Mouse (Mus musculus) forebrain, embryonic 12.5 days (tissue): ENCODE data around the gene Dot1l. TPM values are rescaled to one million over a fixed set of nuclear protein-coding genes. Genes with fewer than 3 reads are reported as not detected.

Experiments
- microRNA counts: library from miRNA; unstranded; fragments of <30 nt; microRNA quantifications from one replicate; lab custom pipeline; 2017
- microRNA-seq: library from miRNA; unstranded; fragments of <30 nt; microRNA quantifications from one replicate; pipeline ENCODE4, GENCODE M21; 2017
- polyA plus RNA-seq: library from polyadenylated mRNA; unstranded; fragments of >200 nt; fragmentation: Nextera tagmentation; extraction: Ambion mirVana; gene quantifications from 2 replicates; pipeline ENCODE4 v1.2.1, GENCODE M21; 2016

Dot1l gene
- polyA plus RNA-seq, 1 experiment from 2014 or later: 28.2 TPM

MicroRNAs encoded within 50 kb of the gene (microRNA counts, 519-probe panel; counts per million panel counts)
- microRNA mmu-miR-1982 (lab: Ali Mortazavi, UCI): not detected

Small RNA genes lying within 50 kb of the gene (microRNA-seq; reads per million reads assigned to microRNA genes)
- 4.9 reads per million, percentile 18 among the genes with 10 or more reads in this experiment for gene Mir1982

Other genes with a start within 250 kb of the Dot1l start
- gene Atp8b3, start 216.1 kb upstream of the Dot1l start, polyA plus RNA-seq: 0.46 and 0.64 TPM in 2 replicates
- gene Rexo1, start 193.6 kb upstream of the Dot1l start, polyA plus RNA-seq: 31.0 and 36.0 TPM in 2 replicates
- gene Klf16, start 177.9 kb upstream of the Dot1l start, polyA plus RNA-seq: 8.7 and 9.5 TPM in 2 replicates
- 84.2 and 89.6 TPM in 2 replicates for gene Abhd17a, start 164.9 kb upstream of the Dot1l start, polyA plus RNA-seq
- 63.7 and 67.8 TPM in 2 replicates for gene Scamp4, start 152.3 kb upstream of the Dot1l start, polyA plus RNA-seq
- gene Adat3, start 152.3 kb upstream of the Dot1l start, polyA plus RNA-seq: 5.3 and 6.0 TPM in 2 replicates
- gene Gm49322, start 149.2 kb upstream of the Dot1l start, polyA plus RNA-seq: 5.9 and 6.6 TPM in 2 replicates
- gene Csnk1g2, start 132.4 kb upstream of the Dot1l start, polyA plus RNA-seq: 146 and 161 TPM in 2 replicates
- gene Btbd2, start 98.1 kb upstream of the Dot1l start, polyA plus RNA-seq: 84.3 and 85.1 TPM in 2 replicates
- gene Mknk2, start 77.1 kb upstream of the Dot1l start, polyA plus RNA-seq: 74.4 and 75.4 TPM in 2 replicates
- gene Mob3a, start 53.2 kb upstream of the Dot1l start, polyA plus RNA-seq: 52.4 and 54.1 TPM in 2 replicates
- gene Izumo4, start 53.0 kb upstream of the Dot1l start, polyA plus RNA-seq: 20.6 and 21.6 TPM in 2 replicates
- 87.5 and 89.3 TPM in 2 replicates for gene Ap3d1, start 12.9 kb upstream of the Dot1l start, polyA plus RNA-seq
- gene Sf3a2, start 43.0 kb downstream of the Dot1l start, polyA plus RNA-seq: 77.1 and 89.4 TPM in 2 replicates
- 152 and 156 TPM in 2 replicates for gene Plekhj1, start 43.4 kb downstream of the Dot1l start, polyA plus RNA-seq
- 0.15 TPM in 1 of 2 replicates, not detected in the other for gene Amh, start 50.0 kb downstream of the Dot1l start, polyA plus RNA-seq
- gene Jsrp1, start 58.3 kb downstream of the Dot1l start, polyA plus RNA-seq: 0.27 and 0.36 TPM in 2 replicates
- 1,463 and 1,490 TPM in 2 replicates for gene Oaz1, start 71.5 kb downstream of the Dot1l start, polyA plus RNA-seq
- 1.5 and 1.7 TPM in 2 replicates for gene Lingo3, start 88.8 kb downstream of the Dot1l start, polyA plus RNA-seq
- gene Lsm7, start 100.0 kb downstream of the Dot1l start, polyA plus RNA-seq: 274 and 289 TPM in 2 replicates
- gene Sppl2b, start 100.1 kb downstream of the Dot1l start, polyA plus RNA-seq: 43.3 and 44.0 TPM in 2 replicates
- gene Tmprss9, start 116.6 kb downstream of the Dot1l start, polyA plus RNA-seq: 0.06 and 0.08 TPM in 2 replicates
- 311 and 314 TPM in 2 replicates for gene Timm13, start 145.8 kb downstream of the Dot1l start, polyA plus RNA-seq
- 67.7 and 73.8 TPM in 2 replicates for gene Lmnb2, start 163.0 kb downstream of the Dot1l start, polyA plus RNA-seq
- gene Gadd45b, start 174.9 kb downstream of the Dot1l start, polyA plus RNA-seq: 8.2 and 9.8 TPM in 2 replicates